Mouse (Mus musculus) heart, adult 2 months (tissue): ENCODE results near the gene Slit1.

Source experiments
- CTCF ChIP-seq: fragments of 200-600 bp; IDR thresholded peaks from 2 replicates; pipeline ENCODE4 v1.8.1; 2022; ENCODE audit warnings: antibody characterized with exemption, mild to moderate bottlenecking, moderate library complexity
- EP300 ChIP-seq: fragments of 200-500 bp; IDR thresholded peaks from 2 replicates; pipeline ENCODE4 v1.6.1; 2011; ENCODE audit warnings: low read depth, low read length, control low read depth; ENCODE audit not compliant: insufficient read depth
- POLR2A ChIP-seq: fragments of 200-500 bp; IDR thresholded peaks from 2 replicates; pipeline ENCODE4 v1.6.1; 2011; ENCODE audit warnings: mild to moderate bottlenecking, low read depth, low read length, control low read depth; ENCODE audit not compliant: insufficient read depth

- no peak for TF ChIP-seq CTCF
- TF ChIP-seq POLR2A = no peak
- TF ChIP-seq EP300 = no peak
Measured at GRCm38 (mm10) chr19:41766628-41767027, 23.2 kb upstream of the Slit1 start.
